Mouse (Mus musculus) embryonic facial prominence, embryonic 13.5 days (tissue): ENCODE results near the gene Coa3. TPM values are rescaled to one million over a fixed set of nuclear protein-coding genes. Genes with fewer than 3 reads are reported as not detected.
"Not testable (repeated sequence)": the region's sequence is repeated elsewhere in the genome, so short reads cannot be mapped to it uniquely, and the experiment has no call there.

Experiments used
- ATAC-seq: fragments of 200-750 bp; cut with Nextera tagmentation; 2 replicates; pipeline ENCODE4 v1.8.0; 2017; ENCODE audit warnings: low read depth; ENCODE audit not compliant: insufficient number of reproducible peaks, insufficient read depth, low FRiP score, low TSS enrichment
- H3K27ac ChIP-seq: fragments of 300-500 bp; sonication (generic); 2 replicates; pipeline ENCODE4 v1.5.1; 2015; ENCODE audit warnings: moderate library complexity, mild to moderate bottlenecking, inconsistent platforms
- H3K27me3 ChIP-seq: fragments of 300-500 bp; sonication (generic); 2 replicates; pipeline ENCODE4 v1.6.1; 2015; ENCODE audit warnings: mild to moderate bottlenecking, inconsistent platforms
- H3K36me3 ChIP-seq: fragments of 300-500 bp; sonication (generic); 2 replicates; pipeline ENCODE4 v1.6.1; 2015; ENCODE audit warnings: mild to moderate bottlenecking, inconsistent platforms
- H3K4me1 ChIP-seq: fragments of 300-500 bp; sonication (generic); 2 replicates; pipeline ENCODE4 v1.6.1; 2015; ENCODE audit warnings: inconsistent platforms
- H3K4me2 ChIP-seq: fragments of 300-500 bp; sonication (generic); 2 replicates; pipeline ENCODE4 v1.6.1; 2015; ENCODE audit warnings: moderate library complexity, mild to moderate bottlenecking, inconsistent platforms
- H3K4me3 ChIP-seq: fragments of 300-500 bp; sonication (generic); 2 replicates; pipeline ENCODE4 v1.5.1; 2015; ENCODE audit warnings: mild to moderate bottlenecking, inconsistent platforms
- H3K9ac ChIP-seq: fragments of 300-500 bp; sonication (generic); 2 replicates; pipeline ENCODE4 v1.6.1; 2015; ENCODE audit warnings: mild to moderate bottlenecking, inconsistent platforms
- H3K9me3 ChIP-seq: fragments of 300-500 bp; sonication (generic); 2 replicates; pipeline ENCODE4 v1.6.1; 2016; ENCODE audit warnings: inconsistent platforms
- WGBS: fragments of 180-500 bp; shearing (Covaris S2); methylation state at CpG from one replicate; pipeline ENCODE4 v1.1.7; 2015; ENCODE audit warnings: mixed read lengths; 5-methylcytosine and 5-hydroxymethylcytosine counted together
- polyA plus RNA-seq: library from polyadenylated mRNA; unstranded; fragments of >200 nt; fragmentation: Nextera tagmentation; extraction: Ambion mirVana; gene quantifications from 2 replicates; pipeline ENCODE4 v1.2.1, GENCODE M21; 2015

Coa3 gene
- 193 and 196 TPM in 2 replicates for polyA plus RNA-seq

DNA sequence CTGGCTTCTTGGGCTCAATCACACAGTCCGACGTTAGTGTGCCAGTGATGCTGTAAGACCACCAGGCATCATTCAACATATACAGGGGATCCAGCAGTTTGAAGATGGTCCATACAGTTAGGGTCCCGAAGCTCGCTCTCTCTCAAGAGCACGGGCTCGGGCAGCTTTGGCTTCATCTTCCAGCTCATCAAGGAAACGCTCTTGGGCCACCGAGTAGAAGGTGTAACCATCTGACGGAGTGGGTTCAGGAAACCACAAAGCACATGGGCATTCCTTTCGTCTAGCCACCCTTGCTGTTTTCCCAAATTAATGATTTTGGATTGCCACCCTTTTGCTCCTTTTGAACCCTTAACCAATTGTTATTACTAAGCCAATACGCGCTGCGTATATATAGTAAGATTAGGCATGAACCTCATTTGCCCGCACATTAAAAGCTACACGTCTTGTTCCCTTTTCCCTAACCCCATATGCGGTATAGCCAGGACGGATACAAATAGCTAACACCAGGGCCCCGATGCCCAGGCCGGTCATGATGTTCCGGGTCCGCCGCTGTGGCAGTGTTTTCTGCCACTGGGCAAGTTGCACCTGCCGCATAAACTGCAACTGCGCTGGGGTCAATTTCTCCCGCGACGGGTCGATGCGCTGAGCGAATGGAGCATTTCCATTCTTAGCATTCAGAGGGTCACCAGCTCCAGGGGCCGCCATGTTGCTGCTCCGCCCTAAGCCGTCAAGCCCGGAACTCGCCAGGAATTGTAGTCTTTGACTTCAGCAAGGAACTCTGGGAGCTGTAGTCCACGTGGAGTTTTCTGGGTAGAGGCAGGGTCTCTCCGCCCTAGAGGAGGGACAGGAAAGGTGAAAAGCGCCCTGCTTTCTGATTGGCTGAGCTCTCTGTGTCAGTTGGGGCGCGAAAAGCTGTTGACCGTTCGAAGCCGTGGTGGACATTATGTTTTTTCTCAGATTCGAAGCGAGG is at the start of gene Coa3, which contains the start of gene Cntd1:
TSS of gene Coa3 (minus strand) at position 892 of the 970 bp plus-strand sequence.
TSS of gene Cntd1 (plus strand) at position 790 of the 970 bp plus-strand sequence.
- peak; percentile 95 for ATAC-seq
- Histone ChIP-seq H3K9me3 (no peaks in the 10 kb centered on the region), H3K36me3 (peaks cover 12% of the 10 kb centered on the region; the same call in 1 of the 2 replicates), H3K9ac (peak within 1 kb of the TSS; percentile 84), H3K27me3 (0 out of 2 replicates have a peak, but pooled peaks cover 3% of the 10 kb centered on the region), H3K27ac (no peak within 1 kb of the TSS), H3K4me2 (peak within 1 kb of the TSS; percentile 89), H3K4me1 (peaks cover 30% of the 10 kb centered on the region), H3K4me3 (peak within 1 kb of the TSS; percentile 83)
- 10% methylated on average over 45 of the region's 45 CpGs for WGBS

- ATAC-seq: no peak
- no peak overlapping the region for H3K4me3 ChIP-seq
- H3K36me3 ChIP-seq: peaks cover 36% of the 10 kb centered on the region
- WGBS: 51% methylated on average over 3 of the region's 3 CpGs
- no peak overlapping the region for H3K4me2 ChIP-seq
- H3K27me3 ChIP-seq: no peaks in the 10 kb centered on the region
- H3K9me3 ChIP-seq: no peaks in the 10 kb centered on the region
- H3K27ac ChIP-seq: no peak overlapping the region
- no peak overlapping the region for H3K9ac ChIP-seq
- H3K4me1 ChIP-seq: 0 out of 2 replicates have a peak, but pooled peaks cover 6% of the 10 kb centered on the region
Observed at GRCm38 (mm10) chr11:101327311-101327710, 48.4 kb upstream of the Coa3 start.

GRCm38 (mm10) chr11:101326147-101326546 is 47.2 kb upstream of the Coa3 start:
- Histone ChIP-seq H3K36me3 (peaks cover 47% of the 10 kb centered on the region), H3K27me3 (no peaks in the 10 kb centered on the region), H3K4me1 (0 out of 2 replicates have a peak, but pooled peaks cover 6% of the 10 kb centered on the region), H3K9me3 (no peaks in the 10 kb centered on the region), H3K27ac (no peak overlapping the region), H3K4me2 (no peak overlapping the region), H3K9ac (no peak overlapping the region), H3K4me3 (no peak overlapping the region)
- WGBS: 83% methylated on average over 11 of the region's 11 CpGs
- ATAC-seq: no peak

GRCm38 (mm10) chr11:101325201-101325600 is 46.3 kb upstream of the Coa3 start:
- not testable (repeated sequence) for H3K4me3 ChIP-seq, H3K9ac ChIP-seq, H3K9me3 ChIP-seq, H3K4me1 ChIP-seq, H3K4me2 ChIP-seq, H3K27ac ChIP-seq, ATAC-seq, H3K27me3 ChIP-seq
- peaks cover 57% of the 10 kb centered on the region for H3K36me3 ChIP-seq
- WGBS: 92% methylated on average over 11 of the region's 11 CpGs

DNA sequence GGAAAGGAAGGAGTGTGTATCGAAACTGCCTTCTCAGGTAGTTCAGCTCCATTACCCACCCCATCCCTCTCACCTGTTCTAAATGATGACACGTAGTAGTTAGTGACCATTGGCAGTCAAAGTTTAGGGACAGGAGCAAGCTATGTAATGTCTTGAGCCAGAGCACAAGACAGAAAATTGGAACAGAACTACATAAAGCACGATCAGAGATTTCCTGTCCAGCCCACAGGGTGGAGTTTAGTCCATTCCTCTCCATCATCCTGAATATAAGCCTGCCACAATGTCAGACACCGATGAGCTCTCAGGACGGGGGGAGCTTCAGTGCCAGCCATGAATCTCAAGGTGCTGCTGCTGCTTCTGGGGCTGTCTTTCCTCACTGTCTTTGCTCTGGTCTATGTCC is 45.8 kb upstream of the Coa3 start, which contains the start of gene Aoc2:
TSS of gene Aoc2 (plus strand) at position 301 of the 400 bp plus-strand sequence.
- no peak within 1 kb of the TSS for H3K27ac ChIP-seq
- H3K9ac ChIP-seq: no peak within 1 kb of the TSS
- H3K4me1 ChIP-seq: 0 out of 2 replicates have a peak, but pooled peaks cover 6% of the 10 kb centered on the region
- no peaks in the 10 kb centered on the region for H3K27me3 ChIP-seq
- ATAC-seq: no peak
- WGBS: 93% methylated on average over 5 of the region's 5 CpGs
- no peak within 1 kb of the TSS for H3K4me3 ChIP-seq
- peaks cover 61% of the 10 kb centered on the region for H3K36me3 ChIP-seq
- no peaks in the 10 kb centered on the region for H3K9me3 ChIP-seq
- H3K4me2 ChIP-seq: no peak within 1 kb of the TSS

DNA sequence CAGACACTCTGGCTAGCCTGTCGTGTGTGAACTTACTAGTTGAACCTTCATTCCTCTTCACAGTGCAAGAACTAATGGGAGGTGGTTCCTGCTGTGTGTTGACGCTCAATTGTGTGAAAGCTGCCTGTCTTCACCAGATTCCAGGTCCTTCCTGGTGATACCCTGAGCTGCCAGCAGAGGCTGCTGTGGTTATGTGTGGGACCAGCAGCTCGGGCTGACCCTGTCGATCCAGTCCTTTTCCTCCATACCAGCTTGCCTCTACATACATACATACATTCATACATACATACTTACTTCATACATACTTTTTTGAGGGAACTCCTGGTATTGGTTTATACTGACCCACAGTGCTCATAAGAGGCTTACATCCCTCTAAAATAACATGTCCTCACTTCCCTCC is 44.7 kb upstream of the Coa3 start:
- ATAC-seq: no peak
- no peak overlapping the region for H3K4me3 ChIP-seq
- H3K9me3 ChIP-seq: no peaks in the 10 kb centered on the region
- 0 out of 2 replicates have a peak, but pooled peaks cover 5% of the 10 kb centered on the region for H3K4me1 ChIP-seq
- H3K27ac ChIP-seq: no peak overlapping the region
- no peaks in the 10 kb centered on the region for H3K27me3 ChIP-seq
- WGBS: 18% methylated on average over 4 of the region's 4 CpGs
- peaks cover 73% of the 10 kb centered on the region for H3K36me3 ChIP-seq
- no peak overlapping the region for H3K9ac ChIP-seq
- H3K4me2 ChIP-seq: no peak overlapping the region

- H3K9me3 ChIP-seq: no peaks in the 10 kb centered on the region
- H3K36me3 ChIP-seq: peaks cover 37% of the 10 kb centered on the region
- H3K27ac ChIP-seq: peak overlapping the region; percentile 73
- under 1% methylated on average over 17 of the region's 17 CpGs for WGBS
- H3K4me3 ChIP-seq: peak overlapping the region; percentile 83
- H3K9ac ChIP-seq: peak overlapping the region; percentile 92
- H3K27me3 ChIP-seq: no peaks in the 10 kb centered on the region
- ATAC-seq: no peak; the same call in 1 of the 2 replicates
- peaks cover 14% of the 10 kb centered on the region for H3K4me1 ChIP-seq
- H3K4me2 ChIP-seq: peak overlapping the region; percentile 98
Observed at GRCm38 (mm10) chr11:101316501-101316917, 37.6 kb upstream of the Coa3 start.

- H3K9ac ChIP-seq: peak within 1 kb of the TSS; percentile 92
- H3K4me2 ChIP-seq: peak within 1 kb of the TSS; percentile 98
- WGBS: under 1% methylated on average over 62 of the region's 62 CpGs
- H3K36me3 ChIP-seq: peaks cover 31% of the 10 kb centered on the region
- no peaks in the 10 kb centered on the region for H3K9me3 ChIP-seq
- peak within 1 kb of the TSS; percentile 83 for H3K4me3 ChIP-seq
- peak within 1 kb of the TSS; percentile 73 for H3K27ac ChIP-seq
- peaks cover 14% of the 10 kb centered on the region for H3K4me1 ChIP-seq
- H3K27me3 ChIP-seq: no peaks in the 10 kb centered on the region
- peak; percentile 85 for ATAC-seq
Observed at GRCm38 (mm10) chr11:101315665-101316500, 37.0 kb upstream of the Coa3 start, which contains the start of gene Psme3. Psme3 (plus strand) TSS chr11:101316213.

DNA sequence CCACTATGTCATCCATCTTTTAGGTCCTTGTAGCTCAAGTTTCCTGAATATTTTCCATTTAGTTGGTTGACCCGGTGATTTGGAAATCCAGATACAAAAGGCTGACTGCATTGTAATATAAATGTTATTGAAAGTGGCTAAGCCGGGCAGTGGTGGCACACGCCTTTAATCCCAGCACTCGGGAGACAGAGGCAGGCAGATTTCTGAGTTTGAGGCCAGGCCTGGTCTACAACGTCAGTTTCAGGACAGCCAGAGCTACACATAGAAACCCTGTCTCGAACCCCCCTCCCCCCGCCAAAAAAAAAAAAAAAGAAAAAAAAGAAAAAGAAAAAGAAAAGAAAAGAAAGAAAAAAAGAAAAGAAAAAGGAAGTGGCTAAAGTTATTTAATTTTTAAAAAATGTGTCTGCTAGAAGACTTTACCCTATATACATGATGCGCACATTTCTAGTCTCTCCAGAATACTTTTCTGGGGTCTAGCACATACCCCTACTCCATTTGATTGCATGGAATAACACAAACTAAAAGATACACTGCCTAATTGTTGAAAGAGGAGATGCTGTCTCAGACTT is 36.3 kb upstream of the Coa3 start:
- Histone ChIP-seq H3K4me3 (peak overlapping the region; percentile 83), H3K4me1 (peaks cover 14% of the 10 kb centered on the region), H3K4me2 (peak overlapping the region; percentile 98), H3K36me3 (peaks cover 24% of the 10 kb centered on the region), H3K27ac (0 out of 2 replicates have a peak overlapping the region, but pooled peaks have one; percentile 73), H3K9ac (peak overlapping the region; percentile 92), H3K27me3 (no peaks in the 10 kb centered on the region), H3K9me3 (no peaks in the 10 kb centered on the region)
- no peak for ATAC-seq
- 90% methylated on average over 8 of the region's 8 CpGs for WGBS

DNA sequence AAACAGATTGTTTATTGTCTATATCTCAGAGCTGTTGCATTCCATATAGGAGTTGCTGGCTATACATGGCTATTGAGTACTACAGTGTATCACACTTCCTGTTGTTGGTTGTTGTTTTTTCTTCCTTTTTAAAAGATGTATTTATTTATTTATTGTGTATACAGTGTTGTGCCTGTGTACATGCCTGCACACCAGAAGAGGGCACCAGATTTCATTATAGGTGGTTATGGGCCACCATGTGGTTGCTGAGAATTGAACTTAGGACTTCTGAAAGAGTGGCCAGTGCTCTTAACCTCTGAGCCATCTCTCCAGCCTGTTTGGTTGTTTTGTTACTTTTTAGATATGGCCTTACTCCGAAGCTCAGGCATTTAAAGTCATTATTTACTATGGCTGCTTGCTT is 35.7 kb upstream of the Coa3 start:
- H3K4me3 ChIP-seq: no peak overlapping the region
- no peaks in the 10 kb centered on the region for H3K9me3 ChIP-seq
- peaks cover 18% of the 10 kb centered on the region for H3K36me3 ChIP-seq
- no peak overlapping the region for H3K9ac ChIP-seq
- no peaks in the 10 kb centered on the region for H3K27me3 ChIP-seq
- 94% methylated on average over 1 of the region's 1 CpGs for WGBS
- H3K4me1 ChIP-seq: peaks cover 14% of the 10 kb centered on the region
- no peak for ATAC-seq
- H3K4me2 ChIP-seq: no peak overlapping the region
- no peak overlapping the region for H3K27ac ChIP-seq

GRCm38 (mm10) chr11:101312150-101312549 is 33.2 kb upstream of the Coa3 start:
- no peak overlapping the region for H3K27ac ChIP-seq
- ATAC-seq: no peak
- H3K36me3 ChIP-seq: no peaks in the 10 kb centered on the region
- H3K9ac ChIP-seq: no peak overlapping the region
- H3K4me1 ChIP-seq: peaks cover 7% of the 10 kb centered on the region
- no peaks in the 10 kb centered on the region for H3K9me3 ChIP-seq
- no peak overlapping the region for H3K4me2 ChIP-seq
- 73% methylated on average over 3 of the region's 3 CpGs for WGBS
- H3K4me3 ChIP-seq: no peak overlapping the region
- H3K27me3 ChIP-seq: peaks cover 2% of the 10 kb centered on the region; the same call in 1 of the 2 replicates
